Mouse (Mus musculus): Measurements from ENCODE around the gene Arl4c.

Arl4c gene

DNA sequence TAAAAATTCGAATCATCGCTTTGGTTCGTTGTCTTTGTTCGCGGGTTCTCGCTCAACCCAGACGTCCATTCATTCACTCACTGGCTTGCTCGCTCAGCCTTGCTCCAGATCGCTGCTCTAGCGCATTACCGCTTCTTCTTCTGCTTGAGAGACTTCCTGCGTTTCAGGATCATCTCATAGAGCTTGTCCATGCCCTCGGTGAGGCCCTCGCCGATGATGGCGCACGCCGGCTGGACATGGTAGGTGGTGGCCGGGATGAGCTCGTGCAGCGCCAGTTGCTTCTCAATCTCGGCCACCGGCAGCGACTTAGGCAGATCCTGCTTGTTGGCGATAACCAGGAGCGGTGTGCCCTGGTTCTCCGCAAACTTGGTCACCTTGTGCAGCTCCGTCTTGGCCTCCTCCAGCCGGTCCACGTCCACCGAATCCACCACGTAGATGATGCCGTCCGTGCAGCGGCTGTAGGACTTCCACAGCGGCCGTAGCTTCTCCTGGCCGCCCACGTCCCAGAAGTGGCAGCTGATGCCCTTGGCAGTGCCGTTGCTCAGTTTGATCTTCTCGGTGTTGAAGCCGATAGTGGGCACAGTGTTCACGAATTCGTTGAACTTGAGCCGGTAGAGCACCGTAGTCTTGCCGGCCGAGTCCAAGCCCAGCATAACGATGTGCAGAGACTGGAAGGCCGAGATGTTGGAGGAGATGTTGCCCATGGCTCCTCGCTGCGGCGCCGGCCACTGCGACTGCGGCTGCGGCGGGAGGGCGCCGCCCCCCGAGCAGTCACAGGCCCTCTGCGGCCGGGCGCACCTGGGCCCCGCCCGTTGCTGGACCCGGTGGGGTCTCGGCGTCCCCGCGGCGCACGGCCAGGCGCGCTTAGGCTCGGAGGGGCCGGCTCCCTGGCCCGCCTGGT, 810 bp downstream of the Arl4c start:
- DNase-seq (ENCODE audit: inconsistent age in 2 of 2, low spot score in 1 of 2): peak in 1 of 2 experiments; percentile 87

GRCm38 (mm10) chr1:88699856-88700791, 1.9 kb downstream of the Arl4c start:
- peak; percentile 35 to 71 for DNase-seq (ENCODE audit: inconsistent age in 2 of 2, low spot score in 1 of 2)

DNA sequence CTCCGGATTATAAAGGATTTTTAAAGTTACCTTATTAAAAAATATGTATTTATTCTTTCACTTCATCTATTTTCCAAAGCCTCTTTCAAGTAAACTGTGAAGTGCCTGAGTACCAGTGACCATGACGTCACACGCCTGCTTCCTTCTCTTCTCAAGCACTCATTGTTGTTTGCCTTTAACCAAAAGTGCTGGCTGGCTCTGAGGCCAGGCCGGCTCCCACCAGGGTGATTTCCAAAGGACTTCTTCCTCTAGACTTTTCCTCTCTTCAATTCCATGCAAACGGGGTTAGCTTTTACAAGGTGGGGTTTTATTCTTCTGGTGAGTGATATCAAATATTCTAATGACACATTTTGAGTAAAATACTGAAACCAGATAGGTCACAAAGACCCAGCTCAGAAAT, 2.6 kb downstream of the Arl4c start:
- DNase-seq (ENCODE audit: inconsistent age in 2 of 2, low spot score in 1 of 2): peak; percentile 47 to 77

DNA sequence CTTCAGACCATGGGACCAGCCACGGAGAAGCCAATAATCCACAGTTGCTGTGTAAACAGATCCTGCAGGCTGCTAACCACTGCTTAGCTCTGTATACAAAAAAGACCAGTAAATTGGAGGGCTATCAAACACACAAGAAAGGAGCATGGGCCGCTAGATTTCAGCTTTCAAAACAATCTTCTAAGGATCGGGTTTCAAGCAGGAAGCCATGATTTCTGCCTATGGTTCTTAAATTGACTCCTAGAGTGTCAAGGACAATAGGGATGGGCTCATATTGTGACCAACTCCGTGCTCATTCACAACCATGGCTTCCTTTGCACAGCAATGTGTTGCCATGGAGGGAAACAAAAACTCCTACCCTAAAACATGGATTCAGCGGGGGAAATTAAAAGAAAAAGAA, 3.1 kb downstream of the Arl4c start:
- no peak for DNase-seq (ENCODE audit: inconsistent age in 2 of 2, low spot score in 1 of 2)

GRCm38 (mm10) chr1:88698131-88698530, 3.9 kb downstream of the Arl4c start:
- no peak for DNase-seq (ENCODE audit: inconsistent age in 2 of 2, low spot score in 1 of 2)

GRCm38 (mm10) chr1:88696408-88696807, 5.6 kb downstream of the Arl4c start:
- peak in 1 of 2 experiments; percentile 17 for DNase-seq (ENCODE audit: inconsistent age in 2 of 2, low spot score in 1 of 2)

DNA sequence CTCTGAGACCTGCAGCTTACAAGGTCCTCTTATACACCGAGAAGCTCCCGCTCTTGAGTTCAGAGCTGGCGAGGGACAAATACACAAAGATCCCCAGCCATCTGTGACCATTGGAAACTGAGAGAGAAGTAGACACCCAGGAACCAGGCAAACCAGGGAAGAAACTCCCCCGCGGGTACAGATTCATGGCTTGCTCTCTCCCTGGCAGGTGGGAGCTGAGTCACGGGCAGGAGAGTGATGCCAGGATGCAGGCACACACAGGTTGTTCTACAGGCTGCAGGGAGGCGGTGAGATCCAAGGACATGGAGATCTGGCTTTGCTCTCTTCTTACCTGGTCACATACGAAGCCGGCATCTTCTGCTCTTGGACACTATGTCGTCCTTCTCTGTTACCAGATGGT, 7.7 kb downstream of the Arl4c start:
- no peak for DNase-seq (ENCODE audit: inconsistent age in 2 of 2, low spot score in 1 of 2)

DNA sequence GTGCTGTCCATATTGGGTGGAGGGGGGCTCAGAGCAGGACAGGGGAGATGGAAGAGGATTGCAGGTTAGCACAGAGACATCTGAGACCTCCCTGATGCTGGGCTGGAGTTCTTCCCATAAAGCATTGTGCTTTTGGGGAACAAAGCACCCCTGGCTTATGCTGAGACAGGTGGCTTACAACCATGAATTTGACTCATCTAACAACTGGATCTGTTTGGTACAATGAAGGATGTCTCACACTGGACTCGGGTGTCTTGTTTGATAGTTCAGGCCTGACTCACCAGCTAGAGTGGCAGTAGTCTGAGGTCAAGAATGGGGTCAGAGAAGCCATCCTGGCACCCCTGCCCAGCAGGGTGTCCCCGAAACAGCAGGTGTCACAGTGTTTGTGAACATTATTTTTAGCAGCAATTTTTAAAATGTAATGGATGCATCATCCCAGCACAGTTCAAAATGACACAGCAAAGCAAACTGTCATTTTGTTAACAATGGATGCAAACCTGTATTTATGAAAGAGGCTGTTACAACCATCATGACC, 9.7 kb downstream of the Arl4c start:
- no peak for DNase-seq (ENCODE audit: inconsistent age in 2 of 2, low spot score in 1 of 2)

DNA sequence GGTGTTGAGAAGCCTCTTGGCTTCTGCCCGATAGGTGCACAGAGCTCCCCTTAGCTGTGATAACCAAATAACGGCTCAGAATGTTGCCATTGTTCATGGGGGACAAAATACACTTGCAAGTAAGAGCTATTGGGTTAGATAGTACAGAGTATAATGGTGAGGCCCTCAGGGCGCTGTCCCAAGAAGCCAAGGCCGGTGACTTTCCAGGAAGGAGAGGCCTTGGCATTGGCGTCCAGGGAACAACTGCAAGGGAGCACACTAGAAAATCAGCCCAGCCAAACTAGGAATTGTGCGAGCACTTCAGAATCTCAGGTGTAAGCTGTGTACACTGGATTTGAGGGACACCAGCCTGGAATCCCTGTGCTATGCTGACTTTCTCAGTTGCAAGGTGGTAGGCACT, 11.4 kb downstream of the Arl4c start:
- peak; percentile 73 to 84 for DNase-seq (ENCODE audit: inconsistent age in 2 of 2, low spot score in 1 of 2)

DNA sequence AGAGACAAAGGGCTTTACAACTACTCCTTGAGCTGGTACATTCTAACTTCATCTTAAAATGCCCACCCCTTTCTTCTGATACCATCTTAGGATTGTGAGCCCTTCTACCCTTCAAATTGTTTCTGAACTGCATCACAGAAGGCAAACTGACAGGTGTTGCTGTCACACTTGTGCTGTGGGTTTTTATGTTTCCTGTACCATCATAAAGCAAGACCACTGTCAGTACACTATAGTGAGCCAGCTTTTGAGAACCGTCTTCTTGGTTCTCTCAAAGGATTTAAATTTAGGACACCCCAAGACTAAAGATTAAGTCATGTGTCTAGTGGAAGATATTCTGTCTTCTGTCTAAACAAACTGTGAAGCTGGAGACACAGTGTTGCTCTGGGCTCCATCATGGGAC, 17.3 kb downstream of the Arl4c start:
- DNase-seq (ENCODE audit: inconsistent age in 2 of 2, low spot score in 1 of 2): no peak

- DNase-seq (ENCODE audit: inconsistent age in 2 of 2, low spot score in 1 of 2): no peak
Observed at GRCm38 (mm10) chr1:88681596-88681995, 20.4 kb downstream of the Arl4c start.

GRCm38 (mm10) chr1:88680804-88681203, 21.2 kb downstream of the Arl4c start:
- DNase-seq (ENCODE audit: inconsistent age in 2 of 2, low spot score in 1 of 2): no peak

- no peak for DNase-seq (ENCODE audit: inconsistent age in 2 of 2, low spot score in 1 of 2)
Observed at GRCm38 (mm10) chr1:88678231-88678739, 23.7 kb downstream of the Arl4c start.

- no peak for DNase-seq (ENCODE audit: inconsistent age in 2 of 2, low spot score in 1 of 2)
Observed at GRCm38 (mm10) chr1:88670807-88671206, 31.2 kb downstream of the Arl4c start.

DNA sequence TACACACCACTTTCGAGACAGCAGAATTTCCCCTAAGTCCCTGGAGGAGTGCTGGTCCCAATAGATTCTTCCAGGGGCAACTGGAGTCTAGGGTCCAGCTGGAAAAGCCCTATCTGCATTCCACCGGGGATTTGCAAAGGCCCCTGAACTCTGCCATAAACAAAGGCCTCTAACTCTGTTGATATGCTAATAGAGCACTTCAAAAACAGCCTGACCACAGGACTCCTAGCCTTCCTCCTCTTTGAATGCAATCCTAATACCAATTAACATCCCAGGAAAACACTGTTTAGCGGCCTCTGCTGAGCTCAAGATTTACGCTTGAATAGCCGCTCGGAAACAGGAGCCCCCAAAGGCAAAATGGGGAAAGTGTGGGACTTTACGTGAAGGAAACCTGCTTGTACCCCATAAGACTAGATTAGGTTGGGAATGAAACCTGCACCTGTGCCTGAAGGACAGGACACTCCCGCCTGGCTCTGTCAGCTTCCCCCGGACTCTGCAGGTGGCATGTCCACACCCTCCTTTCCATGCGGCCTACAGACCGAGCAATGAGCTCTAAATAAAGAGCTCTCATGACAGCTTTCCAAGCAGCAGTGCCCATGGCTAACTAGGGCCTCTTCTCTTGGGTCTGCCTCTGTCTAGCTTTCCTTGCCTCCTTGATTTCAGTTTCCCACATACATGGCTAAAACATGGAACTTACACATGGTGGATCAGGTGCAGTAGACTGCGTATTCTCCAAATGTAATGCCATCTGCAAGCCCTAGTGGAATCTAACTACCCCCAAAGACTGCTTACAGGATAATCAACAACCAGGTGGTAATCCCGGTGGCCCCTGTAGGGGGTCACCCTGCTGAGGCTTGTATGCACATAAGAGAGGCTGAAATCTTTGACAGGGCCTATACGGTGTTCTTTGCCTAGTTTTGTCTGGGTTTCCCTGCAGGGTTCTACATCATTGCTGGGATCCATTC, 32.9 kb downstream of the Arl4c start:
- DNase-seq (ENCODE audit: inconsistent age in 2 of 2, low spot score in 1 of 2): no peak

DNA sequence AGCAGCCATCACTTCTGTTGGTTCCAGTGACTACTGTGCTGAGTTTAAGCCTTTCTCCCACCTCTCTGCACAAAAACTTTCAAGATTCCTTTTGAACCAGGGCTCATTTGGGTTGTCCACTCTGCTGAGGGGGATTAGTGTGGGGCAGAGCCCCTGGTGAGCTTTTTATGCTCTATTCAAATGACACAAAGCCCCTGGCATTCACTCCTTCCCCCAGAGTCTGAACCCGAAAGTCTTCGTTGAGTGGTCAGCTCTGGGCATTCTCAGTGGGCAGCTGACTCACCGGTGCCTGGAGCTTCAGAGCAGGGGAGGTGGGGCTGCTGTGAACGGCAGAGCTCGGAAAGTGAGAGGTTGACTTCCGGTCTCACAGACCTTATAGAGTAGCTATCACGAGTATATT, 33.7 kb downstream of the Arl4c start:
- DNase-seq (ENCODE audit: inconsistent age in 2 of 2, low spot score in 1 of 2): no peak

- no peak for DNase-seq (ENCODE audit: inconsistent age in 2 of 2, low spot score in 1 of 2)
Observed at GRCm38 (mm10) chr1:88664623-88665022, 37.4 kb downstream of the Arl4c start.

- no peak for DNase-seq (ENCODE audit: inconsistent age in 2 of 2, low spot score in 1 of 2)
Observed at GRCm38 (mm10) chr1:88662736-88663135, 39.3 kb downstream of the Arl4c start.

GRCm38 (mm10) chr1:88661209-88661608, 40.8 kb downstream of the Arl4c start:
- DNase-seq (ENCODE audit: inconsistent age in 2 of 2, low spot score in 1 of 2): no peak

DNA sequence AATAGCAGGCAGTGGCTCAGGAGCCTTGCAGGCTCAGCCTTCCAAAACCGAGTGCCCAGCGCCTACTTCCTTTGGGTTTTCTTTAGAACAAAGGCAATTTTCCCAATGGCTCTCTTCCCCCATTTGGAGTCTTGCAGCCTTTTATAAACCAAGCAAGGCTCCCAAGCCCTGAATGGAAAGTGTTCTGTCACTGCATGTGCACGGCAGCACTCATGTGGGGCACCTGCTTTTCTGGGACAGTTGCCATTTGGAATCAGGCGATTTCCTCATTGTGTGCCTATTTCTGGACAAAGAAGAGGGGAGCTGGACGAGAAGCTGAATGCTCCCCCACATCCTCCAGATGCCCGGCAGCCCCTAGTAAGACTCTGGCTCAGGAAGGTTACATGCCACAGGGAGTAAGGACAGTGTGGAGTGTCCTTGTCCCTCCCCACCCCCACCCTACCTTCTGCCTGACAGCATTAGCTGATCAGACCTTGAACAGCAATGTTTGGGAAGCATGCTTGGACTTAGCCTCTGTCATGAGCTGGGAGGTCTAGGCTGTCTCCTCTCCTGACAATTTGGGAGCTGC, 43.6 kb downstream of the Arl4c start:
- DNase-seq (ENCODE audit: inconsistent age in 2 of 2, low spot score in 1 of 2): peak in 1 of 2 experiments; percentile 53
